Mouse (Mus musculus): ENCODE measurements at regions not wholly inside any gene's neighbourhood (a gene's known extent, or its start where the extent isn't known, plus 50 kb on each side); places are given as distances from the start of the nearest gene placed in this dataset.

- Histone ChIP-seq H3K4me1 (ENCODE audit: control insufficient read depth, insufficient read depth, insufficient read length) (no peaks in the 10 kb centered on the region), H3K27me3 (ENCODE audit: control insufficient read depth, insufficient read depth, low read length) (0 out of 2 replicates have a peak, but pooled peaks cover 1% of the 10 kb centered on the region), H3K27ac (ENCODE audit: insufficient read depth, low read length) (no peak overlapping the region), H3K4me3 (ENCODE audit: extremely low read depth, insufficient read depth, insufficient read length) (no peak overlapping the region), H3K36me3 (ENCODE audit: control insufficient read depth, insufficient read depth, low read length) (no peaks in the 10 kb centered on the region)
- TF ChIP-seq CTCF (IDR thresholded peaks at IDR 0.05; ENCODE audit: extremely low read depth, insufficient read depth, insufficient read length, insufficient replicate concordance), result no peak
- no peak for DNase-seq (ENCODE audit: low read depth in 1 of 2, low spot score in 2 of 2)
- WGBS, result 79% methylated on average over 2 of the region's 2 CpGs
These were observed 236.1 kb upstream of the Nfe2l3 start for GRCm38 (mm10) chr6:51196391-51196790.

GRCm38 (mm10) chr6:51197000-51197774, 235.3 kb upstream of the Nfe2l3 start:
- H3K27me3 ChIP-seq (ENCODE audit: control insufficient read depth, insufficient read depth, low read length), result 0 out of 2 replicates have a peak, but pooled peaks cover 1% of the 10 kb centered on the region
- no peak for DNase-seq (ENCODE audit: low read depth in 1 of 2, low spot score in 2 of 2)

GRCm38 (mm10) chr6:51200207-51200606, 232.3 kb upstream of the Nfe2l3 start:
- TF ChIP-seq POLR2A (IDR thresholded peaks at IDR 0.05; ENCODE audit: low read depth, low read length), result no peak
- TF ChIP-seq CTCF (IDR thresholded peaks at IDR 0.05; ENCODE audit: extremely low read depth, insufficient read depth, insufficient read length, insufficient replicate concordance), result no peak
- DNase-seq (ENCODE audit: low read depth in 1 of 2, low spot score in 2 of 2), result no peak
- H3K36me3 ChIP-seq (ENCODE audit: control insufficient read depth, insufficient read depth, low read length), result no peaks in the 10 kb centered on the region
- H3K4me3 ChIP-seq (ENCODE audit: extremely low read depth, insufficient read depth, insufficient read length), result no peak overlapping the region
- no peaks in the 10 kb centered on the region for H3K4me1 ChIP-seq (ENCODE audit: control insufficient read depth, insufficient read depth, insufficient read length)
- 0 out of 2 replicates have a peak, but pooled peaks cover 1% of the 10 kb centered on the region for H3K27me3 ChIP-seq (ENCODE audit: control insufficient read depth, insufficient read depth, low read length)
- no peak overlapping the region for H3K27ac ChIP-seq (ENCODE audit: insufficient read depth, low read length)
- WGBS, result 73% methylated on average over 5 of the region's 5 CpGs

More at GRCm38 (mm10) chr6:51197000-51197774, 235.3 kb upstream of the Nfe2l3 start:
- Histone ChIP-seq H3K4me3 (ENCODE audit: extremely low read depth, insufficient read depth, insufficient read length) (no peak overlapping the region), H3K4me1 (ENCODE audit: control insufficient read depth, insufficient read depth, insufficient read length) (no peaks in the 10 kb centered on the region), H3K27ac (ENCODE audit: insufficient read depth, low read length) (no peak overlapping the region), H3K36me3 (ENCODE audit: control insufficient read depth, insufficient read depth, low read length) (no peaks in the 10 kb centered on the region)
- TF ChIP-seq POLR2A (IDR thresholded peaks at IDR 0.05; ENCODE audit: low read depth, low read length) (no peak), CTCF (IDR thresholded peaks at IDR 0.05; ENCODE audit: extremely low read depth, insufficient read depth, insufficient read length, insufficient replicate concordance) (no peak)
- WGBS, result 83% methylated on average over 16 of the region's 16 CpGs

- H3K27ac ChIP-seq (ENCODE audit: insufficient read depth, low read length), result no peak overlapping the region
- WGBS, result 92% methylated on average over 14 of the region's 14 CpGs
- H3K4me1 ChIP-seq (ENCODE audit: control insufficient read depth, insufficient read depth, insufficient read length), result no peaks in the 10 kb centered on the region
- no peak for DNase-seq (ENCODE audit: low read depth in 1 of 2, low spot score in 2 of 2)
- no peak overlapping the region for H3K4me3 ChIP-seq (ENCODE audit: extremely low read depth, insufficient read depth, insufficient read length)
- TF ChIP-seq POLR2A (IDR thresholded peaks at IDR 0.05; ENCODE audit: low read depth, low read length), result no peak
- TF ChIP-seq CTCF (IDR thresholded peaks at IDR 0.05; ENCODE audit: extremely low read depth, insufficient read depth, insufficient read length, insufficient replicate concordance), result no peak
- no peaks in the 10 kb centered on the region for H3K36me3 ChIP-seq (ENCODE audit: control insufficient read depth, insufficient read depth, low read length)
- H3K27me3 ChIP-seq (ENCODE audit: control insufficient read depth, insufficient read depth, low read length), result 0 out of 2 replicates have a peak, but pooled peaks cover 1% of the 10 kb centered on the region
These were observed 231.6 kb upstream of the Nfe2l3 start for GRCm38 (mm10) chr6:51200837-51201236.

- Histone ChIP-seq H3K27ac (ENCODE audit: insufficient read depth, low read length) (no peak overlapping the region), H3K27me3 (ENCODE audit: control insufficient read depth, insufficient read depth, low read length) (peaks cover 3% of the 10 kb centered on the region; the same call in 1 of the 2 replicates), H3K4me1 (ENCODE audit: control insufficient read depth, insufficient read depth, insufficient read length) (no peaks in the 10 kb centered on the region), H3K36me3 (ENCODE audit: control insufficient read depth, insufficient read depth, low read length) (no peaks in the 10 kb centered on the region), H3K4me3 (ENCODE audit: extremely low read depth, insufficient read depth, insufficient read length) (no peak overlapping the region)
- DNase-seq (ENCODE audit: low read depth in 1 of 2, low spot score in 2 of 2), result no peak
- TF ChIP-seq CTCF (IDR thresholded peaks at IDR 0.05; ENCODE audit: extremely low read depth, insufficient read depth, insufficient read length, insufficient replicate concordance), result no peak
- TF ChIP-seq POLR2A (IDR thresholded peaks at IDR 0.05; ENCODE audit: low read depth, low read length), result no peak
- WGBS, result 86% methylated on average over 3 of the region's 3 CpGs
These were observed 228.2 kb upstream of the Nfe2l3 start for GRCm38 (mm10) chr6:51204306-51204705.

GRCm38 (mm10) chr6:51205411-51205810, 227.1 kb upstream of the Nfe2l3 start:
- peaks cover 3% of the 10 kb centered on the region; the same call in 1 of the 2 replicates for H3K27me3 ChIP-seq (ENCODE audit: control insufficient read depth, insufficient read depth, low read length)

More at GRCm38 (mm10) chr6:51205411-51205810, 227.1 kb upstream of the Nfe2l3 start:
- Histone ChIP-seq H3K4me1 (ENCODE audit: control insufficient read depth, insufficient read depth, insufficient read length) (no peaks in the 10 kb centered on the region), H3K27ac (ENCODE audit: insufficient read depth, low read length) (no peak overlapping the region), H3K4me3 (ENCODE audit: extremely low read depth, insufficient read depth, insufficient read length) (no peak overlapping the region), H3K36me3 (ENCODE audit: control insufficient read depth, insufficient read depth, low read length) (no peaks in the 10 kb centered on the region)
- no peak for TF ChIP-seq CTCF (IDR thresholded peaks at IDR 0.05; ENCODE audit: extremely low read depth, insufficient read depth, insufficient read length, insufficient replicate concordance)
- no peak for TF ChIP-seq POLR2A (IDR thresholded peaks at IDR 0.05; ENCODE audit: low read depth, low read length)
- WGBS, result 88% methylated on average over 11 of the region's 11 CpGs
- no peak for DNase-seq (ENCODE audit: low read depth in 1 of 2, low spot score in 2 of 2)
